Mouse (Mus musculus) liver, adult 2 months (tissue): ENCODE results near the gene Il23a.

ENCODE experiments used
- CTCF ChIP-seq: fragments of 200-500 bp; IDR thresholded peaks from 2 replicates; pipeline ENCODE4 v1.5.1; 2011; ENCODE audit warnings: low read depth, low read length, control low read depth
- POLR2A ChIP-seq: fragments of 200-500 bp; IDR thresholded peaks from 2 replicates; pipeline ENCODE4 v1.6.1; 2011; ENCODE audit warnings: low read length, control low read depth; ENCODE audit not compliant: insufficient read depth; ENCODE audit errors: extremely low read depth

DNA sequence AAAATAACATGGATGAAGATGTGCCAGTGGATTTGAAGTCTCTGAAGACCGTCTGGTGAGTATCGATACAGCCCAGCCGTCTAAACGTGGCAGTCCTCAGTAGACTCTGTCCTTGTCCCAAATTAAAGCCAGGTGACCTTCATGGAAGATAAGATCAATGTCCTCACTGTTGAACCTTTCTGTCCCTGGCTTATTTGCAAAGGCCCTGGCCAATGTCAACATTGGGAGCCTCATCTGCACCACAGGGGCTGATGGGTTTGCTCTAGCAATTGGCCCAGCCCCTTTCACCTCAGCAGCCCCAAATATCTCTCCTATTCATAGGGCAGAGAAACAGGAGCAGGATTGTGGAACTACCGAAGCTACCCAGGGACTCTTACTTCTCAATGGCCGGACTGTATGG is 30.2 kb downstream of the Il23a start, which contains the start of gene Apof:
- 0 out of 2 replicates have a peak, but pooled peaks have one; percentile 34 for TF ChIP-seq POLR2A
- TF ChIP-seq CTCF = no peak
